Mouse (Mus musculus) lung, postnatal 0 days (tissue): ENCODE data around the gene Gm49336. TPM values are rescaled to one million over a fixed set of nuclear protein-coding genes. Genes with fewer than 3 reads are reported as not detected.

ENCODE experiments used
- ATAC-seq: fragments of 200-750 bp; cut with Nextera tagmentation; 2 replicates; pipeline ENCODE4 v1.8.0; 2017; ENCODE audit warnings: moderate library complexity
- DNase-seq: peaks from one replicate; pipeline ENCODE4 v3.0.0-alpha.2; 2016; ENCODE audit warnings: low spot score
- H3K27ac ChIP-seq: fragments of 300-500 bp; sonication (generic); 2 replicates; pipeline ENCODE4 v1.5.1; 2014; ENCODE audit warnings: antibody characterized with exemption, mild to moderate bottlenecking, low read length, mixed read lengths
- H3K27me3 ChIP-seq: fragments of 300-500 bp; sonication (generic); replicated peaks from 2 replicates; pipeline ENCODE4 v1.6.1; 2014; ENCODE audit warnings: low read length, mixed read lengths; ENCODE audit not compliant: insufficient read depth
- H3K36me3 ChIP-seq: fragments of 300-500 bp; sonication (generic); 2 replicates; pipeline ENCODE4 v1.6.1; 2014; ENCODE audit warnings: low read length, mixed read lengths; ENCODE audit not compliant: insufficient read depth
- H3K4me1 ChIP-seq: fragments of 300-500 bp; sonication (generic); 2 replicates; pipeline ENCODE4 v1.6.1; 2014; ENCODE audit warnings: antibody characterized with exemption, low read depth, low read length, mixed read lengths; ENCODE audit not compliant: insufficient read depth
- H3K4me2 ChIP-seq: fragments of 300-500 bp; sonication (generic); replicated peaks from 2 replicates; pipeline ENCODE4 v1.6.1; 2014; ENCODE audit warnings: low read depth, mild to moderate bottlenecking, low read length, moderate library complexity, mixed read lengths
- H3K4me3 ChIP-seq: fragments of 300-500 bp; sonication (generic); 2 replicates; pipeline ENCODE4 v1.5.1; 2014; ENCODE audit warnings: low read depth, low read length
- H3K9ac ChIP-seq: fragments of 300-500 bp; sonication (generic); replicated peaks from 2 replicates; pipeline ENCODE4 v1.6.1; 2014; ENCODE audit warnings: low read depth, mild to moderate bottlenecking
- H3K9me3 ChIP-seq: fragments of 300-500 bp; sonication (generic); 2 replicates; pipeline ENCODE4 v1.6.1; 2016; ENCODE audit warnings: low read length, mixed read lengths
- CTCF ChIP-seq: IDR thresholded peaks from 2 replicates; pipeline ENCODE4 v1.5.1; 2016; ENCODE audit warnings: antibody characterized with exemption, mild to moderate bottlenecking
- EP300 ChIP-seq: IDR thresholded peaks from 2 replicates; pipeline ENCODE4 v1.6.1; 2016; ENCODE audit warnings: antibody characterized with exemption, mild to moderate bottlenecking, control low read depth
- WGBS: fragments of 180-500 bp; shearing (Covaris S2); extraction: QIAGEN DNeasy Blood & Tissue Kit; methylation state at CpG from one replicate; pipeline ENCODE4 v1.1.7; 2014; 5-methylcytosine and 5-hydroxymethylcytosine counted together
- polyA plus RNA-seq: library from polyadenylated mRNA; unstranded; fragments of >200 nt; fragmentation: Nextera tagmentation; extraction: Ambion mirVana; gene quantifications from 2 replicates; pipeline ENCODE4 v1.2.1, GENCODE M21; 2015

Gene Gm49336
- polyA plus RNA-seq, 1 experiment from 2014 or later: 19.6 TPM

- Histone ChIP-seq H3K27ac (no peak overlapping the region), H3K36me3 (peaks cover 7% of the 10 kb centered on the region; the same call in 1 of the 2 replicates), H3K4me2 (no peak overlapping the region), H3K4me1 (no peaks in the 10 kb centered on the region), H3K27me3 (no peaks in the 10 kb centered on the region), H3K9ac (no peak overlapping the region), H3K9me3 (no peaks in the 10 kb centered on the region), H3K4me3 (no peak overlapping the region)
- DNase-seq (no peak), ATAC-seq (no peak)
- no peak for TF ChIP-seq EP300
- 40% methylated on average over 1 of the region's 1 CpGs for WGBS
These were observed 37.3 kb downstream of the Gm49336 start for GRCm38 (mm10) chr14:60214040-60214439.

- 70% methylated on average over 7 of the region's 7 CpGs for WGBS
- H3K27me3 ChIP-seq: no peaks in the 10 kb centered on the region
- H3K4me3 ChIP-seq: no peak overlapping the region
- H3K9ac ChIP-seq: no peak overlapping the region
- no peak overlapping the region for H3K27ac ChIP-seq
- no peaks in the 10 kb centered on the region for H3K4me1 ChIP-seq
- no peak overlapping the region for H3K4me2 ChIP-seq
- H3K36me3 ChIP-seq: no peaks in the 10 kb centered on the region
- ATAC-seq (peak; percentile 25; the same call in 1 of the 2 replicates), DNase-seq (no peak)
- H3K9me3 ChIP-seq: no peaks in the 10 kb centered on the region
- TF ChIP-seq EP300 (no peak), CTCF (no peak)
These were observed 42.1 kb downstream of the Gm49336 start for GRCm38 (mm10) chr14:60209166-60209565.

GRCm38 (mm10) chr14:60204993-60205392, 46.3 kb downstream of the Gm49336 start:
- DNase-seq: peak; percentile 11
- no peaks in the 10 kb centered on the region for H3K36me3 ChIP-seq
- H3K27ac ChIP-seq: no peak overlapping the region
- ATAC-seq: no peak
- H3K27me3 ChIP-seq: no peaks in the 10 kb centered on the region
- no peak overlapping the region for H3K9ac ChIP-seq
- H3K4me2 ChIP-seq: no peak overlapping the region
- no peaks in the 10 kb centered on the region for H3K4me1 ChIP-seq
- no peak for TF ChIP-seq CTCF
- no peak for TF ChIP-seq EP300
- H3K4me3 ChIP-seq: no peak overlapping the region
- 80% methylated on average over 6 of the region's 6 CpGs for WGBS
- H3K9me3 ChIP-seq: no peaks in the 10 kb centered on the region

- Histone ChIP-seq H3K4me3 (no peak within 1 kb of the TSS), H3K4me2 (no peak within 1 kb of the TSS), H3K27ac (no peak within 1 kb of the TSS), H3K36me3 (no peaks in the 10 kb centered on the region), H3K9me3 (no peaks in the 10 kb centered on the region), H3K9ac (no peak within 1 kb of the TSS), H3K27me3 (no peaks in the 10 kb centered on the region), H3K4me1 (no peaks in the 10 kb centered on the region)
- no peak for ATAC-seq
- no peak for TF ChIP-seq CTCF
- no peak for TF ChIP-seq EP300
- 58% methylated on average over 7 of the region's 7 CpGs for WGBS
- no peak for DNase-seq
These were observed 54.4 kb downstream of the Gm49336 start, which contains the start of gene Atp8a2 for GRCm38 (mm10) chr14:60196884-60197283. Atp8a2 (minus strand) TSS chr14:60197179.

- Histone ChIP-seq H3K9ac (no peak overlapping the region), H3K4me1 (no peaks in the 10 kb centered on the region), H3K4me2 (no peak overlapping the region), H3K4me3 (no peak overlapping the region), H3K9me3 (no peaks in the 10 kb centered on the region), H3K27ac (no peak overlapping the region), H3K27me3 (no peaks in the 10 kb centered on the region), H3K36me3 (no peaks in the 10 kb centered on the region)
- TF ChIP-seq EP300: no peak
- no peak for TF ChIP-seq CTCF
- no peak for ATAC-seq
- 73% methylated on average over 5 of the region's 5 CpGs for whole genome bisulfite sequencing
- DNase-seq: no peak
These were observed 55.3 kb downstream of the Gm49336 start for GRCm38 (mm10) chr14:60195999-60196398.

- no peaks in the 10 kb centered on the region for H3K27me3 ChIP-seq
- no peaks in the 10 kb centered on the region for H3K9me3 ChIP-seq
- DNase-seq: no peak
- H3K4me2 ChIP-seq: no peak overlapping the region
- no peaks in the 10 kb centered on the region for H3K36me3 ChIP-seq
- no peak for TF ChIP-seq EP300
- no peak for TF ChIP-seq CTCF
- no peak for ATAC-seq
- H3K9ac ChIP-seq: no peak overlapping the region
- no peak overlapping the region for H3K4me3 ChIP-seq
- no peak overlapping the region for H3K27ac ChIP-seq
- 75% methylated on average over 1 of the region's 1 CpGs for WGBS
- no peaks in the 10 kb centered on the region for H3K4me1 ChIP-seq
These were observed 56.7 kb downstream of the Gm49336 start for GRCm38 (mm10) chr14:60194606-60195005.

GRCm38 (mm10) chr14:60189771-60190170, 61.5 kb downstream of the Gm49336 start:
- 79% methylated on average over 5 of the region's 5 CpGs for WGBS
- no peak overlapping the region for H3K27ac ChIP-seq
- H3K4me3 ChIP-seq: no peak overlapping the region
- H3K4me1 ChIP-seq: no peaks in the 10 kb centered on the region
- H3K9me3 ChIP-seq: no peaks in the 10 kb centered on the region
- no peaks in the 10 kb centered on the region for H3K36me3 ChIP-seq
- no peak for DNase-seq
- no peaks in the 10 kb centered on the region for H3K27me3 ChIP-seq
- H3K9ac ChIP-seq: no peak overlapping the region
- H3K4me2 ChIP-seq: no peak overlapping the region
- no peak for TF ChIP-seq EP300
- no peak for TF ChIP-seq CTCF
- no peak for ATAC-seq
